Mouse (Mus musculus): Measurements from ENCODE around the gene Tbxas1. TPM values are rescaled to one million over a fixed set of nuclear protein-coding genes. Genes with fewer than 3 reads are reported as not detected.

Tbxas1 gene
- polyA plus RNA-seq, 1 experiment from 2014 or later = 1.5 TPM

GRCm38 (mm10) chr6:38926135-38926962 is 51.1 kb downstream of the Tbxas1 start:
- no peak overlapping the region for H3K27ac ChIP-seq (ENCODE audit: low read depth, low read length)
- no peak for ATAC-seq (ENCODE audit: insufficient read depth, low FRiP score, low TSS enrichment)

DNA sequence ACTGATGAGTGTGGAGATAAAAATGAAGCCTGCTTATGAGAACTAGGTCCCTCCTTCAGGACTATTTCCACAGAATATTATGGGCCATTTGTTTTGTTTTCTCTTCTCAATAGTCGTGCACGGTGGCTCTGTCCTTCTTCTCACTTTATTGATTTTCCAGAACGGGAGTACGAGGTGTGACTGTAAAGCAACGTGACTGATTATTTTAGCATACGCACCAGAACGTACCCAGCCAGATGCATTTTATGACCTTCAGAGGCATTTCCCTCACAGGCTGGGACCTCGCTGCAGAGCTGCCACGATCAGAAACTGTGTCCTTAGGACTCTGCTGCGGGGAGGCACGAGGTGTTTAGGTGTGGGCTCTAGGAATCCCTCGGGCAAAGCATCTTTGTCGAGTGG is 51.8 kb downstream of the Tbxas1 start:
- Histone ChIP-seq H3K27ac (ENCODE audit: low read depth, low read length) (no peak overlapping the region), H3K9ac (ENCODE audit: low read length) (no peak overlapping the region), H3K4me3 (ENCODE audit: low read depth, low read length) (no peak overlapping the region), H3K27me3 (ENCODE audit: control insufficient read depth, insufficient read depth, low read length) (no peaks in the 10 kb centered on the region), H3K9me3 (ENCODE audit: control insufficient read depth, low read length) (no peaks in the 10 kb centered on the region), H3K36me3 (ENCODE audit: control insufficient read depth, insufficient read depth, low read length) (no peaks in the 10 kb centered on the region), H3K4me1 (ENCODE audit: control insufficient read depth, insufficient read depth, low read length) (no peaks in the 10 kb centered on the region), H3K4me2 (ENCODE audit: low read depth) (no peak overlapping the region)
- WGBS = 38% methylated on average over 13 of the region's 13 CpGs
- no peak for DNase-seq (ENCODE audit: low spot score)
- ATAC-seq (ENCODE audit: insufficient read depth, low FRiP score, low TSS enrichment) = no peak

More at GRCm38 (mm10) chr6:38926135-38926962, 51.1 kb downstream of the Tbxas1 start:
- peak overlapping the region; percentile 34 for H3K4me2 ChIP-seq (ENCODE audit: low read depth)
- H3K4me3 ChIP-seq (ENCODE audit: low read depth, low read length) = peak overlapping the region; percentile 20; the same call in 1 of the 2 replicates
- DNase-seq (ENCODE audit: low spot score) = peak; percentile 53
- H3K27me3 ChIP-seq (ENCODE audit: control insufficient read depth, insufficient read depth, low read length) = no peaks in the 10 kb centered on the region
- no peaks in the 10 kb centered on the region for H3K4me1 ChIP-seq (ENCODE audit: control insufficient read depth, insufficient read depth, low read length)
- 57% methylated on average over 28 of the region's 28 CpGs for WGBS
- no peak overlapping the region; the same call in 1 of the 2 replicates for H3K9ac ChIP-seq (ENCODE audit: low read length)
- H3K9me3 ChIP-seq (ENCODE audit: control insufficient read depth, low read length) = no peaks in the 10 kb centered on the region
- H3K36me3 ChIP-seq (ENCODE audit: control insufficient read depth, insufficient read depth, low read length) = no peaks in the 10 kb centered on the region

- H3K36me3 ChIP-seq (ENCODE audit: control insufficient read depth, insufficient read depth, low read length) = no peaks in the 10 kb centered on the region
- 88% methylated on average over 3 of the region's 3 CpGs for WGBS
- no peak overlapping the region for H3K27ac ChIP-seq (ENCODE audit: low read depth, low read length)
These were observed 53.3 kb downstream of the Tbxas1 start for GRCm38 (mm10) chr6:38928489-38928888.

DNA sequence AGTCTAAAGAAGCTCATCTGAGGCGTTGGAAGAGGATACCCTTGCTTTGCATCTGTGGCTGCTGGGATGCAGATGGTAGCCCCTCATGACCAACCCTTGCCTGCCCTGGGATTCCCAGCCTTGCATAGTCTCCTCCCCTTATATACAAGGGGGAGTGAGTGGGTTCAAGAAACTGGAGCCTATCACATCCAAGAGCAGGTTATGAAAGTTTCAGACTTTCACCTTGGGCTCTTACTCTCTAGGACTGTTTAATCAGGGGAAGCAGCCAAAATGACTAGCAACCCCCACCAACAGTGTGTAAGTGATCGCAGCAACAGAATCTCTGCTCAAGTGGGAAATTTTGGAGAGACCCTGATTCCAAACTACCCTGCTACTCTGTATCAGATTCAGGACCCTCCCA is 60.8 kb downstream of the Tbxas1 start:
- no peaks in the 10 kb centered on the region; the same call in 1 of the 2 replicates for H3K36me3 ChIP-seq (ENCODE audit: control insufficient read depth, insufficient read depth, low read length)

More at GRCm38 (mm10) chr6:38928489-38928888, 53.3 kb downstream of the Tbxas1 start:
- H3K4me3 ChIP-seq (ENCODE audit: low read depth, low read length) = no peak overlapping the region
- H3K27me3 ChIP-seq (ENCODE audit: control insufficient read depth, insufficient read depth, low read length) = no peaks in the 10 kb centered on the region
- H3K9me3 ChIP-seq (ENCODE audit: control insufficient read depth, low read length) = 0 out of 2 replicates have a peak, but pooled peaks cover 3% of the 10 kb centered on the region
- no peak for ATAC-seq (ENCODE audit: insufficient read depth, low FRiP score, low TSS enrichment)
- no peaks in the 10 kb centered on the region for H3K4me1 ChIP-seq (ENCODE audit: control insufficient read depth, insufficient read depth, low read length)
- H3K4me2 ChIP-seq (ENCODE audit: low read depth) = no peak overlapping the region
- DNase-seq (ENCODE audit: low spot score) = no peak
- H3K9ac ChIP-seq (ENCODE audit: low read length) = no peak overlapping the region

GRCm38 (mm10) chr6:38938421-38938820 is 63.2 kb downstream of the Tbxas1 start:
- H3K4me1 ChIP-seq (ENCODE audit: control insufficient read depth, insufficient read depth, low read length) = no peaks in the 10 kb centered on the region
- no peak overlapping the region for H3K27ac ChIP-seq (ENCODE audit: low read depth, low read length)
- DNase-seq (ENCODE audit: low spot score) = no peak
- no peak for ATAC-seq (ENCODE audit: insufficient read depth, low FRiP score, low TSS enrichment)
- WGBS = 84% methylated on average over 6 of the region's 6 CpGs
- H3K9ac ChIP-seq (ENCODE audit: low read length) = no peak overlapping the region
- no peaks in the 10 kb centered on the region for H3K27me3 ChIP-seq (ENCODE audit: control insufficient read depth, insufficient read depth, low read length)
- no peaks in the 10 kb centered on the region for H3K9me3 ChIP-seq (ENCODE audit: control insufficient read depth, low read length)
- no peak overlapping the region for H3K4me2 ChIP-seq (ENCODE audit: low read depth)
- no peak overlapping the region for H3K4me3 ChIP-seq (ENCODE audit: low read depth, low read length)
- no peaks in the 10 kb centered on the region; the same call in 1 of the 2 replicates for H3K36me3 ChIP-seq (ENCODE audit: control insufficient read depth, insufficient read depth, low read length)

More for the DNA sequence above, 60.8 kb downstream of the Tbxas1 start:
- no peaks in the 10 kb centered on the region for H3K27me3 ChIP-seq (ENCODE audit: control insufficient read depth, insufficient read depth, low read length)
- 69% methylated on average over 2 of the region's 2 CpGs for WGBS
- no peaks in the 10 kb centered on the region for H3K4me1 ChIP-seq (ENCODE audit: control insufficient read depth, insufficient read depth, low read length)
- H3K9ac ChIP-seq (ENCODE audit: low read length) = no peak overlapping the region
- no peak overlapping the region for H3K4me3 ChIP-seq (ENCODE audit: low read depth, low read length)
- H3K4me2 ChIP-seq (ENCODE audit: low read depth) = no peak overlapping the region
- H3K27ac ChIP-seq (ENCODE audit: low read depth, low read length) = no peak overlapping the region
- H3K9me3 ChIP-seq (ENCODE audit: control insufficient read depth, low read length) = 0 out of 2 replicates have a peak, but pooled peaks cover 3% of the 10 kb centered on the region
- DNase-seq (ENCODE audit: low spot score) (no peak), ATAC-seq (ENCODE audit: insufficient read depth, low FRiP score, low TSS enrichment) (no peak)

DNA sequence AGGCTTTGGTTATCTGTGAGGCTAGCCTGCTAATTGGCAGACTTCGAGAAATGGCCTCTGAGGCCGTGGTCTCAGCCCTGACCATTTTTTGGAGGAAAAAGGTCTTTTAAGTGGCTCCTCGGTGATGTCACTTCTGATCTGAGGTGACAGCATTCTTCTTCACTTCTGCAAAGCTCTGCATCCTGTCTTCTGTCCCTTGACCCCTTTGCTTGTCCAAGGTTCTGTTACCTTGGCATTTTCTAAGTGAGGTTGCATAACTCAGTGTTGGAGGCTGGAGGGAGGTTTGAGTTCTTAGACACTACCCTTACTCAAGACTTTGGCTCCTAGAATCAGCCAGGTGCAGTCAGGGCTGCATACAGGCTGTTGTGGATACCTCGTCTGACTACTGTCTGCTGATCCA is 63.9 kb downstream of the Tbxas1 start:
- Histone ChIP-seq H3K9me3 (ENCODE audit: control insufficient read depth, low read length) (no peaks in the 10 kb centered on the region), H3K4me3 (ENCODE audit: low read depth, low read length) (no peak overlapping the region), H3K27ac (ENCODE audit: low read depth, low read length) (no peak overlapping the region), H3K9ac (ENCODE audit: low read length) (no peak overlapping the region), H3K4me2 (ENCODE audit: low read depth) (no peak overlapping the region), H3K27me3 (ENCODE audit: control insufficient read depth, insufficient read depth, low read length) (no peaks in the 10 kb centered on the region), H3K4me1 (ENCODE audit: control insufficient read depth, insufficient read depth, low read length) (no peaks in the 10 kb centered on the region), H3K36me3 (ENCODE audit: control insufficient read depth, insufficient read depth, low read length) (no peaks in the 10 kb centered on the region; the same call in 1 of the 2 replicates)
- ATAC-seq (ENCODE audit: insufficient read depth, low FRiP score, low TSS enrichment) = no peak
- WGBS = 79% methylated on average over 4 of the region's 4 CpGs
- no peak for DNase-seq (ENCODE audit: low spot score)

DNA sequence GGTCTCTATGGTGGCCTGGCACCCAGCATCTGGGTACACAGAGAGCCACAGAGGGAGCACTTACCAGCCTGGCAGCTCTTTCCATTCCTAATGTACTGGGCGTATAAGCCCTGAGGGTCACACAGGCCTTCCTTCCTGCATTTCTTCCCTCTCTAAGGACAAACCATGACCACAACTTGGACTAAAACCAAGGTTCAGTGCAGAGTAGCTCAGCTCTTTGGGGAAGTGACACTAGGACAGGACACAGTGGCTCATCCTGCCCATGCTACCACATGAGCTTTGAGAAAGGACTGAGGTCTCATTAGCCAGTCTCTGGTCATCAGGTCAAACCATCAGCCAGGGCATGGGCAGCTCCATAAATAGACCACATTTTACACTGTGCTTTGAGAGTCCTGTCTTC is 65.8 kb downstream of the Tbxas1 start:
- DNase-seq (ENCODE audit: low spot score) (no peak), ATAC-seq (ENCODE audit: insufficient read depth, low FRiP score, low TSS enrichment) (no peak)
- Histone ChIP-seq H3K27ac (ENCODE audit: low read depth, low read length) (no peak overlapping the region), H3K9ac (ENCODE audit: low read length) (no peak overlapping the region), H3K4me3 (ENCODE audit: low read depth, low read length) (no peak overlapping the region), H3K4me2 (ENCODE audit: low read depth) (no peak overlapping the region), H3K9me3 (ENCODE audit: control insufficient read depth, low read length) (no peaks in the 10 kb centered on the region), H3K4me1 (ENCODE audit: control insufficient read depth, insufficient read depth, low read length) (no peaks in the 10 kb centered on the region), H3K36me3 (ENCODE audit: control insufficient read depth, insufficient read depth, low read length) (no peaks in the 10 kb centered on the region; the same call in 1 of the 2 replicates), H3K27me3 (ENCODE audit: control insufficient read depth, insufficient read depth, low read length) (no peaks in the 10 kb centered on the region)
- WGBS = 95% methylated on average over 1 of the region's 1 CpGs

- ATAC-seq (ENCODE audit: insufficient read depth, low FRiP score, low TSS enrichment) = no peak
- Histone ChIP-seq H3K4me1 (ENCODE audit: control insufficient read depth, insufficient read depth, low read length) (no peaks in the 10 kb centered on the region), H3K9ac (ENCODE audit: low read length) (no peak overlapping the region), H3K36me3 (ENCODE audit: control insufficient read depth, insufficient read depth, low read length) (no peaks in the 10 kb centered on the region), H3K27me3 (ENCODE audit: control insufficient read depth, insufficient read depth, low read length) (no peaks in the 10 kb centered on the region), H3K27ac (ENCODE audit: low read depth, low read length) (no peak overlapping the region), H3K4me2 (ENCODE audit: low read depth) (no peak overlapping the region), H3K9me3 (ENCODE audit: control insufficient read depth, low read length) (no peaks in the 10 kb centered on the region), H3K4me3 (ENCODE audit: low read depth, low read length) (no peak overlapping the region)
- DNase-seq (ENCODE audit: low spot score) = no peak
- WGBS = 93% methylated on average over 3 of the region's 3 CpGs
These were observed 67.6 kb downstream of the Tbxas1 start for GRCm38 (mm10) chr6:38942771-38943170.

DNA sequence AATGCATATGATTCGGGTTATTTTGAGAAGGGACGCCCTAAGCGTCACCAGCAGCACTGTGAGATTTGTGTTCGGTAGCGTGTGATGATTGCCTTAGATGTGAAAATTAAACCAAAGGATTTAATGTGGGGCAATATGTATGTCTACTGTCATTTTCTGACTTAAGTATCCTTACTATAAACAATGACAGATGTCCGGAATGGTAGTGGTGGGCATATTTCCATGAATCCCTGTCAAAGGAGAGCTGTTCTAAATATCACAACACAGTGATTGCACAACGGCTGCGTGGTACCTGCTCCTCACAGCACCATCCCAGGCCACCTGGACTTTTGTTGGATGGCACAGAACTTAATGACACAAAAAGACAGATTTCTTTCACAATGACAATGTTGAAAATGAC is 69.2 kb downstream of the Tbxas1 start:
- Histone ChIP-seq H3K4me1 (ENCODE audit: control insufficient read depth, insufficient read depth, low read length) (no peaks in the 10 kb centered on the region), H3K4me2 (ENCODE audit: low read depth) (no peak overlapping the region), H3K36me3 (ENCODE audit: control insufficient read depth, insufficient read depth, low read length) (no peaks in the 10 kb centered on the region), H3K9ac (ENCODE audit: low read length) (no peak overlapping the region), H3K27me3 (ENCODE audit: control insufficient read depth, insufficient read depth, low read length) (no peaks in the 10 kb centered on the region), H3K4me3 (ENCODE audit: low read depth, low read length) (no peak overlapping the region), H3K9me3 (ENCODE audit: control insufficient read depth, low read length) (no peaks in the 10 kb centered on the region), H3K27ac (ENCODE audit: low read depth, low read length) (no peak overlapping the region)
- 95% methylated on average over 8 of the region's 8 CpGs for WGBS
- no peak for ATAC-seq (ENCODE audit: insufficient read depth, low FRiP score, low TSS enrichment)
- no peak for DNase-seq (ENCODE audit: low spot score)
